Mouse (Mus musculus) thymus, adult 2 months (tissue): ENCODE data around the gene Ppfia1.
A peak's percentile ranks its signal among the peaks of the same experiment; 100 is the strongest.

ENCODE experiments used
- CTCF ChIP-seq: fragments of 200-500 bp; IDR thresholded peaks from 2 replicates; pipeline ENCODE4 v1.5.1; 2012; ENCODE audit warnings: mild to moderate bottlenecking, control low read depth, low read length, moderate library complexity, borderline replicate concordance; ENCODE audit not compliant: control insufficient read depth, poor library complexity, insufficient read depth; ENCODE audit errors: extremely low read depth
- POLR2A ChIP-seq: fragments of 200-500 bp; IDR thresholded peaks from 2 replicates; pipeline ENCODE4 v1.6.1; 2012; ENCODE audit warnings: mild to moderate bottlenecking, low read length, control low read depth, moderate library complexity; ENCODE audit not compliant: control insufficient read depth, poor library complexity, insufficient read depth; ENCODE audit errors: extremely low read depth

GRCm38 (mm10) chr7:144553237-144554122 is at the start of gene Ppfia1:
- TF ChIP-seq CTCF (peak; percentile 49; the same call in 1 of the 2 replicates), POLR2A (peak; percentile 76)
